Mouse (Mus musculus) fibroblast of lung, adult 2 months (primary cell): Measurements from ENCODE around the gene Pold3.

Experiments used
- DNase-seq: peaks from one replicate; pipeline ENCODE4 v3.0.0-alpha.2; 2011; ENCODE audit warnings: low read depth

The Pold3 gene

DNA sequence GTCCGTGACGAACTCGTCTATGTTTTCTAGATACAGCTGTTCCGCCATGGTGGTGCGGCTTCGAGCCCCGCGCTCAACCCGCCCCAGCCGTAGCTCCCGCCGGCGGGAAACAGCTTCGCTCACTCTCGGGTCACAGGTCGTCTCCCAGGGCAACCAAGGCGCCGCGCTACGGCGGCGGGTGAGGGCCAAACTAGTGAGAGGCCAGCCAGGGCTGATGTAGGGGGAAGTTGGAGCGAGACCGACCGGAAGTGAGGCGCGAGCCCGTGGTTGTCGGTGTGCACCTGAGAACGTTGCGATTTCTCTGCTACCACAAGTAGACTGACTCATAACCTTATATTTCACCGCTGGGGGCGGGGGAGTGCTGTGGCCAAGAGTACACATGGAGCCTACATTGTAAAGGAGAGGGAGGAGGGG is at the start of gene Pold3:
TSS of gene Pold3 (minus strand) at position 190 of the 414 bp plus-strand sequence.
- peak; percentile 94 for DNase-seq

DNA sequence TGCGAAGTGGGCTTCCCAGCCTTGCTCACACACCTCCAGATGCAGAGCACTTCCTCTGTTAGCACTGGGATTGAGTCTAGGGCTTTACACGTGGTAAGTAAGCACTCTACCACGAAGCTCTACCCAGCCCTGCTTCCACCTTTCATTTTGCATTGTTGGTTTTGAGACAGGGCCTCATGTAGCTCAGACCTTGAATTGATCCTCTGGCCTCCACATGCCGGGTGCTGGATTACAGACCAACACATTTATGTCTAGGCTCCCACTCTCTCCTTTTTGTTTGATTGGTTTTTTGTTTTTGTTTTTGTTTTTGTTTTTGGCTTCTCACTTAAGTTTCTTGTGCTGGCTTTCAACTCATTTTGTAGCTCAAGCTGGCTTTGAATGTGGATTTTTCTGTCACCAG is 49.4 kb upstream of the Pold3 start:
- no peak for DNase-seq

DNA sequence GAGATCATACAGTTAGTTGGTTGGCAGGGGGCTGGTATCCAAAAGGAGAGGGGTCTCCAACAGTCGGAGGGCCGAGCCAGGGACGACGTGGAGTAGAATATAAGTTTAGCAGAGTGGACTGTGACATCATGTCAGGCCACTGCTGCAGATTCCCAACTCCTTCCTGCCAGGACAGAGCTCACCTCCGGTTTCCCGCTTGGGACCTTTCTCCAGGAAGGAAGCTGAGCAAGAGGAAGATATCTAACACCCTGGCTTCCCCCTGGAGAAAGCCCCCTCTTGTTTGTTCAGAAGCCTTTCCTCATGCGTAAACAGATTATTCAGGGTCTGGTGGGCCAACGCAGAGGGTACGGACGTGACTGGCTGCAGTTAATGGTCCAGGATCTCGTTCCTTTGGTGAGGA is 47.3 kb upstream of the Pold3 start:
- DNase-seq = no peak

DNA sequence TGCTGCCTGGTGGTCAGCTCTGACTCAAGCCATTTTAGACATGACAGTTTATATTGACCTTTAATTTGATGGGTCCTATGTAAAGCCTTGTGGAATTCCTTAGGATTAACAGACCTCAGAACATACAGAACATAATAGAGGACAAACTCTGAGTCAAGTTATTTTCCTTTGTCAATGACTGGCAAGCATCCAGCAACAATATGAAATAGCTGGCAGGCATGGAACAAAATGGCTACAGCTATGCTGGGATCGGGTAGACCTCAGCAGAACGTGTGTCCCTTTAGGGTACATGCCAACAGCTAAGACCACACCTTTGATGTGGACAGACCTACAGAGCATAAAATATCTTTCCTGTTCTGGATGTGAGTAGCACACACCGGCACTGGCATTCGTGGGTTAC is 42.1 kb upstream of the Pold3 start:
- DNase-seq = no peak

DNA sequence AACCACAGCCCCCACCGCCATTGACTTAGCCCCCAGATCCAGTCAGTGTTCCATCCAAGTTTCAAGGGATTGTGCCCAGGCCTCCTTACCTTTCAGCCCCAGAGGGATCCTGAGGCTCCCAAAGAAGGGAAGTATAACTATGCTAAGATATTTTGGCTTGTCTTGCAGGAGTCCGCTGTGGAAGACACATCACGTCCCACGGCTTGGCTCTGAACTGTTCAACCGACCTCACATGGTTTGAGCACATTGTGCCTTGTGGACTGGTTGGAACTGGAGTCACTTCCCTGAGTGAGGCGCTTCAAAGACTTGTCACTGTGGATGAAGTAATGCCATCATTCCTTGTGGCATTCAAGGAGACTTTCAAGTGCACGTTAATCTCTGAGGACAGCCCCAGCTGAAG is 38.6 kb upstream of the Pold3 start:
- DNase-seq = no peak

- peak; percentile 91 for DNase-seq
These were observed 37.9 kb upstream of the Pold3 start, which contains the start of gene Lipt2 for GRCm38 (mm10) chr7:100159105-100159841. Gene Lipt2, plus strand, starts transcription at chr7:100159277.

DNA sequence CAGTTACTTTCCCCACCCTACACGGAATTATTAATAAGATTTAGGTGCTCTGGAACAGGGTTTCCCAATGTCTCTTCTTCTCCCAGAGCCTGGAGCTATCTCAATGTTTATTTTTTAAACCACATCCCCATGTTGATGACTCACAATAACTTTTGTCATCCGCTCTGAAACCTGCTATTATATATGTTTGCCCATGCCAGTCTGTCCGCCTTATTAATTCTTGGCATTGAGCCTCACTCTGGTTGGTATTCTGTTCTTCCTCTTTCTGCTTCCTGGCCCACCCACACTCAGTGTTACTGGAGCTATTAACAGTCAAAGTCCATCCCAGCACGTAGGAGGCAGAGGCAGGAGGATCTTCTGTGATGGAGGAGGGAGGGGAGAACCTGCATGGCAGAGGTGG is 36.3 kb upstream of the Pold3 start:
- DNase-seq = no peak

DNA sequence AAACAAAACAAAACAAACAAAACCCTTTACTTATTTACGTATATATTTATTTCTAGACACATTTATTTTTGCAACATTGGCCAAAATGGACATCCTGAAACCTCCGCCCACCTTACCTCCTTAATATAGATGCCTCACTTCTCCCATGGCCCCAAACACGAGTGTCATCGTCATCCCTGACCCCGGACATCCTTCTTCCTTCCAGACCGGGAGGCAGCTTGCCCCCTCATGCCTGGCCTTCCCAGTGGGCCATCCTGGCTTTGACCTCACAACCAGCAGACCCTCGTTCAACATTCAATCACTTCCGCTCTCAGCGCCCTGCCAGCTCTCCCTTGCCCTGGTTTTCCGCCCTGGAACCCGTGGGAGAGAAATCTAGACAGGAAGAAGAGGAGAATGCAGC is 29.3 kb upstream of the Pold3 start:
- DNase-seq = no peak

DNA sequence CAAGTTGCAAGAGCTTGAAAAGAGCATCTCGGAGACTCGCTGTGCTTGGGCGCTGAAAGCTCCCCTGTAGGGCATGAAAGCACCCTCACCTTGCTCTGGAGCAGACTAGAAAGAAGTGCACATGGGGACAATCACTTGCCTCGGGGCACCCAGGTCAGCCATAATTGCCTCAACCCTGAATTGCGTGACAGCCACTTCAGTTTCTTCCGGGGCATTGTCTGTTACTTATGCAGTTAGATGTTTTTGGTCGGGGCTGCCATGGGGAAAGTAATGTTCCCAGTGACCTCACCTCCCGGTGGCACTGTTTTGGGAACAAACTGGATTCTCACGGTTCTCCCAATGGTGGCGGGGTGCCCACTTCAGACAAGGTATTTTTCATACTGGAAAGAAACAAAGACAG is 28.7 kb upstream of the Pold3 start:
- no peak for DNase-seq

- DNase-seq = peak; percentile 3
These were observed 27.2 kb upstream of the Pold3 start for GRCm38 (mm10) chr7:100148586-100148985.

- DNase-seq = no peak
These were observed 19.2 kb upstream of the Pold3 start for GRCm38 (mm10) chr7:100140591-100140990.

GRCm38 (mm10) chr7:100138075-100138474 is 16.7 kb upstream of the Pold3 start:
- DNase-seq = no peak

- DNase-seq = no peak
These were observed 15.7 kb upstream of the Pold3 start for GRCm38 (mm10) chr7:100137038-100137437.

DNA sequence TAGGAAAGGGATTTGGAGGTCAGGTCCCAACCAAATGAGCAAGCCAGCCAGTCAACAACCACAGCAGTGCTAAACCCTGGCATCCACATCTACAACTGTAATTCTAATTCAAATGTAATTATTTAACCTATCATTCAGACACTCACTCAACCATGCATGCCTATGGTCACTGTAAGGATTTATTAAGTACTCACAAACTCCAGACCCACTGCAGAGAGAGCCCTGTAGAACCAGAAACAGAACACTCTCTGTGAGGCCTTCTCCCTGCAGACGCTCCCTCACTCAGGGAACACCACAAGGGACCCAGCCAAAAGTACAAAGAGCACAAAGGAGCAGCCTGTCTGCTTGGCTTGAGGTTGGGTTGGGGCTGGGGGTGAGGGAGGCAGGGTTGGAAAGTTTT is 11.0 kb upstream of the Pold3 start:
- DNase-seq = no peak

- DNase-seq = no peak
These were observed 9.2 kb upstream of the Pold3 start for GRCm38 (mm10) chr7:100130592-100130991.

DNA sequence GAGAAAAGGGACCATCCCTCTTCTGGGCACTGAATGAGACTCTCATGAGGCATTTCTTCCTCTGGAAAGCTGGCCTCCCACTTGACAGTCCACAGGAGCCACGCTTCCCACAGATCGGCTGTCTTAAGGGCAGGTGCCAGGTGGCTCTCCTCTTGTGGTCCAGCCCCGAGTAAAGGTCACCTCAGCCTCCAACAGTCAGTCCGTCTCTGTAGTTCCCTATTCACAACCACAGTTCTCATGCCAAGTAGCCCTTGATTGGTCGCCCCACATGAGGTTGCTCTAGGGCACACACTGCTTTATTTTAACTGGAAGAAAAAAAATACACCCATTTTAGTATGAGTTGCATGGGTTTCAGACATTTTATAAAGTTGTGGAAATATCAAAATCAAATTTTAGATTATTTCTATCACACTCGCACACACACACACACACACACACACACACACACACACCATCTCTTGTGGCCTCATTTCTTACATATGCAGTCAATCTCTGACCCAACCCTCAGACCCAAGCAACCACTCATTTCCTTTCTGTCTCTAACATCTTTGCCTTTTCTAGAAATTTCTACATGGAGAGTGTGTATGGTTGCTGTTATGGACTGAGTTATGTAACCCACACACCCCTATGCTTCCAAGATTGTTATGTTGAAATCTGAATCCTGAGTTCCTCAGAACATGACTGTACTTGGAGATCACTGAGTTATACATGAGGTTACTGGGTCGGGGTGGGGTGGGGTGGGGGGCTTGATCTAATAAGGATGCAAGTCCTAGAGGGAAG is 7.1 kb upstream of the Pold3 start:
- DNase-seq = no peak

GRCm38 (mm10) chr7:100126514-100126913 is 5.1 kb upstream of the Pold3 start:
- no peak for DNase-seq

DNA sequence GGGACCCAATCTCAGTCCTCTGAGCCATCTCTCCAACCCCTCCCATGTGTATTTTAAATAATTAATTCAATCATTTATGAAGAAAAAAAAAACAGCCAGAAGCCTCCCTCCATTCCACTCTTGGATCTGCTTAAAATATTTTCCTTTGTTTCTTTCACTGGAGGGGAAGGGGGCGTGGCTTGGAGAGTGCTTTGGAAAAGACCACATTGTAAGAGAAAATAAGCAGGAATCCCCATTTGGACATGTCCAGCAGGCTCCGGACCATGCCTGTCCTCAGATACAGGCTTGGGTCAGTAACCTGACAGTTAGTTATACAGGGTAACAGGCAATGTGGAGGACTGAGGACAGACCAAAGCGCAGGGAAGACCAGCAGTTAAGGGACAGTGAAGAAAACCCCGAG is 3.8 kb upstream of the Pold3 start:
- DNase-seq = no peak

DNA sequence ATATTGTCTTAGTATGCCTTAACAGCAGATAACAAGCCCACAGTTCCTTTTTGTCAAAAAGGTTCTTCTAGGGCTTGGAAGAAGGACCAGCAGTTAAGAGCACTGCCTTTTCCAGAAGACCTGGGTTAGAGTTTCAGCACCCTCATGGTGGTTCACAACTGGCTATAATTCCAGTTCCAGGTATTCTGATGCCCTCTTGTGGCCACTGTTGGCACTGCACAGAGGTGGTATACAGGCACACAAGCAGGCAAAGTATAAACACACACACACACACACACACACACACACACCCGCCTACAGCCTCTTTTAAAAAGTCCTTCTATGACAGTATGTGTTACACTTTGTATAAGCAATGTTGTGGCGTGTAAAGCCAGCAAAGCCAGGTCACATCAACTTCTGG is 2.8 kb upstream of the Pold3 start:
- DNase-seq = no peak

DNA sequence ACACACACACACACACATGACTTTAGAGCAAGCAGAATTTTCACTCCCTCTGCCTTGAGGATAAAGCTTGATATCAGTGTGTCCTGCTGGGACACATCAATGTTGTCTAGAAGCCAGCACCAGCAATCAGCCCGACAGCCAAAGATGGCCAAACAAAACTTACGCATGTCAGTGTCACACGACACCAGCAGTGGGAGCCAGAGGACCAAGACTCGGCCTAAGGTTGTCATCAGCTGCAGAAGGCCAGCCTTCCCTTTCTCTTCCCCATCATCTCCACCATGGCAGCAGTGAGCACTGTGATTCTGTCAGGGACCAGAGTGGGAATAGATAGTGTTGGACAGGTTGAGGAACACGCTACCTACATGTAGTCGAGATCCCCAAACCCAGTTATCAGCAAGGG is 2.1 kb upstream of the Pold3 start:
- DNase-seq = no peak

GRCm38 (mm10) chr7:100120791-100121261 is 539 bp downstream of the Pold3 start:
- DNase-seq = no peak

DNA sequence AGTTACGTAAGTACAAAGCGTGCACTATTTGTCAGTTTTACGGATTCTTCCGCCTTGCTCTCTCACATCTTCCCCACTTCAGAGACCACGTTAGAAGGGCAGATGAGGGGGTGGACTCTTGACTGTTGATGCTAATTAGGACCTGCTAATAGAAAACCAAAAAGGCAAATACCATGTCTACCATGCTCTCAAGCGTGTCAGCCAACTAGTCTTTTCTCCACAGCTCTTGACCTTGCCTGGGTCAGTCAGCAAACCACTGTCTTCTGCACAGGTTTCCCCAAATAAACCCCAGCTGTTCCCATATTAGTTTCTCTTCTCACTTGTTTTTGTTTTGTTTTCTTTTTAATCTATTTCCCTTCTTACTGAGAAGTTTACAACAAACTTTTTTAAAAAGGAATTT is 7.1 kb downstream of the Pold3 start:
- no peak for DNase-seq

GRCm38 (mm10) chr7:100113821-100114220 is 7.5 kb downstream of the Pold3 start:
- DNase-seq = no peak
